Mouse (Mus musculus) right cerebral cortex, adult 18-20 months (tissue): ENCODE measurements around the gene Fam107a.
"Not testable (repeated sequence)": the region's sequence is repeated elsewhere in the genome, so short reads cannot be mapped to it uniquely, and the experiment has no call there.

ENCODE experiments used
- DNase-seq: peaks from one replicate; pipeline ENCODE4 v3.0.0; 2022; ENCODE audit warnings: mixed read lengths

Gene Fam107a

DNA sequence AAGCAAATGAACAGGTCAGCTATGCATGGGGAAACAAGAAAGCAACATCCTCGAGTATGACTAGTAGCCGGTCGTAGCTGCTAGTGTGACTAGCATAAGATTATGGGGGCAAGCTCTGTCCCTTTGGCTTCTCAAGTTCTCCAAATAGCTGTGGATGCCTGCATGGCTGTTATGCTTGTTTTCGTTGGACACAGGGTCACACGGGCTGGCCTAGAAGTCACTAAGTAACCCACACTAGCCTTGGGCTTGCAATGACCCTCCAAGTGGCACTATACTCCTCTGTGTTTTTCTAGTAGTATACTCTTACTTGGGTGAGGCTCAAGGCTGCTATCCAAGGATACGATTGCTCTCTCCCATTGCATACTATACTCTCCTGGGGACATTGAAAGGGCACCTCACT lies 2.7 kb downstream of the Fam107a start:
- DNase-seq = no peak

DNA sequence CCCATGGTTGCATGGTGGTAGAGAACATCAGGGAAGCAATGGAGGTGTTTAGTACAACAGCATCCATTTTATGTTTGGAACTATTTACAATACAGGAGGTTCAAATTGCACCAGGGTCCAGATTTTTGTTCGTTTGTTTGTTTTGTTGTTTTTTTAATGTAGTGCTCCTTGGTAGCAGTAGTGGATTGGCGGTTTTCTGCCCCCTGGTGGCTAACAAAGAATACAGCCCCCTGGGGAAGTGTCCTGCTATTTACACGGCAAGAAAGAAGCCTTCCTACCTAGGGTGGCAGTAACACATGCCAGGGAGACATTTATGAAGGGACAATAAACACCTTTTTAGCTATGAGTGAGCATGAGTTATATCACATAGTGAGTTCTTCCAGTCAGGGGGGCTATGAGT lies 3.3 kb downstream of the Fam107a start:
- DNase-seq = no peak

DNA sequence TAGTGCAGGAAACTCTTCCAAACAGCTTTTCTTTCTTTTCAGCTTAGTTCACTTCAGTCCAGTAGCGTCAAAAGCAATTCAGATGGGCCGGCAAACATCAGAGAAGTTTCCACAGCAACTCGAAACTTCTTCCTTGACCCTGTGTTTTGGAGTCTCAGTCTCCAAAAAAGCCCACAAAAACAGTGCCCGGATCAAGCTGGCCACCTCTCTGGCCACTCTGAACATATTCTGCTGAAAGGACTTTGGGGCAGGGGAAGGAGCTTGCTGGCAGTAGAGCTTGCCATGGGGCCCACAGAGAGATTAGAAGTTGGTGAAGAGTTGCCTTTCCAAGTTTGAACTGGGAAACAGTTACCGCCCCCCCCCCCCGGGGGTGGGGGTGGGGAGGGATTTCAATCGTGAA lies 3.9 kb downstream of the Fam107a start:
- DNase-seq = peak; percentile 54

DNA sequence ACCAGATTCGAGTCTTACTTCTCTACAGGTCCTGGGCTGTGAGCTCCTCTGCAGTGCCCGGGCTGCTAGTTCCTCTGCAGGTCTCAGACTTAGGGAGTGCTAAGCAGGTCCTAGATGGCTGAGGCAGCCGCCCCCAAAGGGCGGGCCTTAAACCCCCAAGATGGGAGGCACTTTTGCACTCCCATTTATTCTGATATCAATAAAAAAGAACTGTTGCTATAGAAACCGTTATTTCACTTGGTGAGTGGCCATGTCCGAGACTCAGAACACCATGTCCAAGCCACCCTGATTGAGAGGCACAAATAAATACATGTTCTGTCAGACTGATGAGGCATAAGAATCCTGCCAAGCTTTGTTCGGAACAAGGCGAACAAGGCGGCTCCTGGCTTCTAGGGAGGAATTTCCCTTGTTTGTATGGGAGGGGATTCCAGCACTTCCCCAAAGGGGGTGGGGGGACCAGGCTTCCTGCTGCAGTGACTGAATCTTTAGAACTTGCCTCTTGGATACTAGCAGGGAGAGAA lies 8.1 kb downstream of the Fam107a start:
- DNase-seq = peak; percentile 68

DNA sequence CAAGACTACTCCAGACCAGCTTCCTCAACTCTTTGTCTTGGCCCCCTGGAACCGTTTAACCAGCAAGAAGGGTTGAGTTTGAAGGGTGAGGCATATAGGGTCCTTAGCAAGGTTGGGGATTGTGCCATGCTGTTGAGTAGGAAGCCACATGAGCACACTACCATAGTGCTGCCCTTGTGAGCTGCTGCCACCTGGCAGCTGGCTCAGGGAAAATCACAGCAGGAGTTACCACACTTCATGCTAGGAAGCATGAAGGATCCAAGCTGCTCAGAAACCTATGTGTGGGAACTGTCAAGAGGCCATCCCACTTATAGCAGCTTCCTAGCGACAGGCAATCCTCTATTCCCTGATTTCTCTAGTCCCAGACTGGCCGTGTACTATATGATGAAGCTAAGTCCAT lies 9.2 kb downstream of the Fam107a start:
- no peak for DNase-seq

DNA sequence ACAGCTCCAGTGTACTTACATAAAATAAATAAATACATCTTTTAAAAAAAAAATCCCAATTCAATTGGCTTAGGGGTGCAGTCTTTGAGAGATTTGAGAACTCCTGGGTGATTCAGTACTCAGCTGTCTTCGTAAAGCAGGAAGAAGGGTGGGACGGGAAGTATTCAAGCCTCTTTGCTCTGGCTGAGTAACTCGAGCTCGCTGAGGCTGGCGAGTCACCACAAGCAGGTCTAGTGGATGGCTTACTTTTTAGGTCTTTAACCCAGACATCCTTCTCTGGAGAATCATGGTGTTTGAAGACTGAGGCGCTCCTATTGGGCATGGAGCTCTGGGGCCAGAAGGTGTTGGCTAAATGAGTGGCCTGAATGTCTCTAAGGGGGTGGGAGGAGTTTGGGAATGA lies 10.9 kb downstream of the Fam107a start:
- no peak for DNase-seq

DNA sequence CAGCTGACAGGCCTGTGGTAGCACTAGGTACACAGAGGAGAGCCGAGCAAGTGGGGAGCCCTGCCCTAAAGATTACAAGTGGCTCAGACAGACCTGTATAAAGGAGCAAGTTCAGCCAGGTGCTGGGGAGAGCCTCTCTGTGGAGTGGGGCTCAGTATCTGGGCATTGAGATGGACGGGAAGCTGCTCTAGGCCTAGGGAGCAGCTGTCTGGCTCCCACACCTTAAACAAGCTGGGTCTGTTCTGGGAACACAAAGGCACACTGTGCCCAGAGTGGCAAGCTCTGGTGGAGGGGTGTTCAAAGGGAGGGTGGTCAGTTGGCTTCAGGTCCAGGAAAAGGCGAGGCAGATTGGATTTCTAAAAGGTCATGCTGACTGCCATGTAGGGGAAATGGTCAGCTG lies 12.8 kb downstream of the Fam107a start:
- DNase-seq = no peak

DNA sequence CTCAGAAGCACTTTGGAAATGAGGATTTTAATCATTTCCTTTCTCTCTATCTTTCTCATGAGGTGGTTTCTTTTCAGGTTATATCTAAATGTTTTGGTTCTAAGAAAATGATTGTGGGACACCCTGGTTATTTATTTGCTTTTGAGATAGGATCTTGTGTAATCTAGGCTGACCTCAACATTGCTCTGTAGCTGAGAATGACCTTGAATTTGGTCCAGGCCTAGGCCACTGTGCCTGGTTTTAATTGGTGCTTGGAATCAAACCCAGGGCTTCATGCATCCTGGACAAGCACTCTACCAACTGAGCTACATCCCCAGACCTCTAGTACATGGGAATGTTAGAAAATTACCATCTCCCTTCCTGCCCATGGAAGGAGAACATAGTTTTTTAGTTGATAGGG lies 13.7 kb downstream of the Fam107a start:
- DNase-seq = no peak

DNA sequence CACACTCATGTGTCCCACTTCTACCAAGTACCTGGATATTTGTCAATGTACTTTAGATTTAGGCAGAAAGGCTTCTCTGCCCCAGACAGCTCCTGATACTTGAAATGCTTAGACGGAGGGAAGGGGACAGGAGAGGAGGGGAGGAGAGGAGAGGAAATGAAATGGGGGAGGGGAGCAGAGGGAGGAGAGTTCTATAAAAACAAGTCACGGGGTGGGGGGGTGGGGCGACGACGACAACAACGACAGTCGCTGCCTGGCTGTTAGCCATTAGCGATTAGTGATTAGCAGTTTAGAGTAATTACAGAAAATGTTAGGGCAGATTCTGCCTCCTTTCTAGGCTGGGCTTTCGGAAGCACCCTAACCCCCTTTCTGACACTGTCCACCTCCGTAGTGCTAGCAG lies 15.1 kb downstream of the Fam107a start:
- no peak for DNase-seq

DNA sequence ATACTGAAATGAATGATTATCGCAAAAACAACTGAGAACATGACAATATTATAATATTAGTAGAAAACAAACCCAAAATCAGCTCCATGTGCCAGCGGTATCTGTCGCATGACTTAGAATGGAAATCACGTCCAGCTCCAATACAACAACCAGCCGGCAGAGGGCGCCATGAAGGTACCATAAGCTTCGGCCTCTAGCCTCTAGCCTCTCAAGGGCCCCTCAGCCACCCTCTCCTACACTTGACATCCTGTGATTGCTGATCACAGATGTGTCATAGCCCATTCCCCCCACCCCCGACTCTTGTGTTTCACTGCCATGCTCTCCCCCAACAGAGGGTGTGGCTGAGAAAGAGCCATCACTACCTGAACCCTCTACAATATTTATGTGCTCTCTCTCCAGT lies 17.5 kb downstream of the Fam107a start:
- DNase-seq = no peak

DNA sequence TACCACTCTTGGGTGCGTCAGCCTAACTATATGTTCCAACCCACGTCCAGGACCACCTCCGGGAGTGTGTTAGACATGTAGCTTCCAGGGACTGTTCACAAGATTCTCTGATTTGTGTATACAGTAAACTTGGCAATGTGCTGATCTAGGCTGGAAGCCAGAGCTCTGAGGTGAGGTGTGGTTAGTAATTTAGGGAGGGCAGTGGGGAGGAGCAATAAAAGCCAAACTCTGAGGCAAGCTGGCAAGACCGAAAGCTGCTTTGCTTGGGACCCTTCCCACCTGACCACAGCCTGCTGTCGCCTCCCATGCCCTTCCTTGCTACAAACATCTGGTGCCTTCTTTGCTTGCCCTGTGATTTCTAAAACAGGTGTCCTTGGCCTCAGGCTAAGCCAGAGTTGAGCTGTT lies 19.9 kb downstream of the Fam107a start:
- no peak for DNase-seq

DNA sequence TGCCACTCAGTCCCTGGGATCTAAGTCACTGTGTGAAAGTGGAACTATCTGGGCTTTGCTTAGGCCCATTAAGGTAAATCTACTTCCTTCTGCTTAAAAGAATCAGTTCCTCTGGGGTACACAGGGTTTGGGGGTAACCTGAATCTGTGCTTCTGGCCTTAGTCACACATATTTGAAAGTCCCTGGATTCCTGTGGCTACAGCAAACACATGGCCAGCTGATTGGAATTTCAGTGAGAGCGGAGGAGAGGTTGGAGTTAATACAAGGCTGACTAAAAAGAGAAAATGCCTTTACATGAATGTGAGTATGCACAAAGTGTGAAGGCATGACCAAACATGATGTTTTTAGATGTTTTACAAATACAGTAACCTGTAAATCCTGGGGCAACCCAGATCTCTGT lies 23.6 kb downstream of the Fam107a start:
- no peak for DNase-seq

DNA sequence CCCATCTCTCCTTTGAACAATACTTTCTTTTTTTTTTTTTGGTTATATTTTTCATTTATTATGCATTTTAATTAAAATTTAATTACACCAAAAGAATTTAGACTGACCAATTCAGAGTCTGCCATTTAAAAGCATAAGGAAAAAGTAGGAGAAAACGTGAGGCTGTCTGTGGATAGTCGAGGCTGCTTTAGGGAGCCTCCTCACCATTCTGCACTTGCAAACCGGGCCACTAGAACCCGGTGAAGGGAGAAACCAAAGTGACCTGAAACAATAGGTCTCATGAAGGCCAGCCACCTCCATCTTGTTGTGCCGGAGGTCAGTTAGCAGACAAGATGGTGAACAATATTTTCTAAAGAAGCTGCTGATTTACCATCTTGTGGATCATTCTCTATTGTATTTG lies 31.2 kb downstream of the Fam107a start:
- not testable (repeated sequence) for DNase-seq

DNA sequence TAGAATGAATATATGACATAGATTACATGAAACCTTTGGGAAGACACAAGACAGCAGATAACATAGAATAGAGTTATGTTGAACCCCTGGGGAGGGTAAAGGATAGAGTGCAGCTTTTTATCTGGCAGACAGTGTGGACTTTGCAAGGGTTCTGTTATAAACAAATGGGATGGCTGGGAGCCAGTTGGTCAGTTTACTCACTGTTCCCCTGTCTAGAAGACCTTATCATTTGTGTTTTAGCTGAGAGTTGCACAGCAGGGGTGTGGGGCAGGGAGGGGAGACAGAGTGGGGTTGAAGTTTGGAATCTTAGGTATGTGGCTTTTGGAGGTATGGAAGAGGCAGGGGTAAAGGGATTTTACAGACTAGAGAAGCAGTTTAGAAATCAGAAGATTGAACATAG lies 34.0 kb downstream of the Fam107a start:
- no peak for DNase-seq

DNA sequence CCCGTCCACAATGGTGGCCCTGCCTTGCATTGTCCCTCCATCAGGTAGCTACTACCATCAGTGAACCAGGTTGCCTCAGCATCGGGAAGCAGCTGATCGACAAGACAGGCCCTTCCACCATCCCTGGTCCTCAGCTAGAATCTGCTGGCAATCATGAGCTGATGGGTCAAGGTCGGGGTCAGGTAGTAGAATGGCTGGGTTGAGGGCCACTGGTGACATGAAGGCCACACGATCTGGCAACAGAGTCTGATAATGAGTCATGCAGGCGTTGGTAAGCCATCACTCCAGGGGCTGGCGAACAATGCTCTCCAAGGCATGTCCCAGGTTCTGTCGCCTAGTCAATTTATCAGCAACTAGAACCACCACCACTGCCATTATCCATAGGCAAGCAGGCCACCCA lies 46.5 kb downstream of the Fam107a start:
- DNase-seq = not testable (repeated sequence)

DNA sequence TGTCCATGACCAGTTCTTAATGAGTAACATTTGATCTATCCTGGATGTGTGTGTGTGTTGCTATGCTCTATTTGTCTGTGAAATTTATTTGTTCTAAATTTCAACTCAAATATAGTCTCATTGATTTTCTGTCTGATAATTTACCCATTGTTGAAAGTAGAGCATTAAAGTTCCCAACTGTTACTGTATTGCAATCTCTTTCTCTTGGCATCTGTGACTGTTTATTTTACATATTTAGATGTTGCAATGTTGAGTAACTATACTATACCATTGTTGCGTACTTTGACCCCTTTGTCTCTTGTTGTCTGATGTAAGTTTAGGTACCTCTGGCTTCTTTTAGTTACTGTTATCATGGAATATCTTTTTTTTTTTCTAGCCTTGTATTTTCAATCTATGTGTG lies 53.4 kb downstream of the Fam107a start:
- no peak for DNase-seq

DNA sequence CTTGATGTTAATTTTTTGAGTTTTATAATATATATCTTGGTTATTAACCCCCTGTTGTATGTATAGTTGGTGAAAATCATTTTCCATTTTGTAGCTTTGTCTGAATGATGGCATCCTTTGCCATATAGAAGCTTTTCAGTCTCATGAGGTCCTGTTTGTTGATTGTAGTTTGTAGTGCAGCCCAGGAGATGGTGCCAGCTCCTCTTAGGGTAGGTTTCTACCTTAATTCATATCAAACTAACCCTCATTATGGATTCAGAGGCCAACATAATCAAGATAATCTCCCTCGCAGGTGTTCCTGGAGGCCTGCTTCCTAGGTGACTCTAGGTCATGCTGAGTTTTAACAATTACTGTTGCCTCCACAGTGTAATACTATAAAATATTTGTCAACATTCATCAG lies 55.6 kb downstream of the Fam107a start:
- no peak for DNase-seq

DNA sequence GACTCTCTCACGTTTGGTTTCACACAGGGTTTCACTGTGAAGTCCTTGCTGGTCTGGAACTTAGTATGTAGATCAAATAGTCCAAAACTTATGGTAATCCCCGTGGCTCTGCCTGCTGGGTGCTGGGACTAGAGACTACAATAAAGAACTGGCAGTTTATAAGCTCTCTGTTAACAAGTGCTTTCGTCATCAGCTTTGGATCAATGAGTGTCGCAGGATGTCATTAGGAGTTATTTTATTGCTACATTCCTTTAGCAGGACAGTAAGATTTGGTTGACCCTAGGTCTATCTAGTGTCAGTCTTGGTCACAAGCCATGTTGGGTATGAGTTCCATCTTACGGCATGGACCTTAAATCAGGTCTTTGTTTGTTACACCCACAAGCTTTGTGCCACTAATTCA lies 57.6 kb downstream of the Fam107a start:
- DNase-seq = no peak

DNA sequence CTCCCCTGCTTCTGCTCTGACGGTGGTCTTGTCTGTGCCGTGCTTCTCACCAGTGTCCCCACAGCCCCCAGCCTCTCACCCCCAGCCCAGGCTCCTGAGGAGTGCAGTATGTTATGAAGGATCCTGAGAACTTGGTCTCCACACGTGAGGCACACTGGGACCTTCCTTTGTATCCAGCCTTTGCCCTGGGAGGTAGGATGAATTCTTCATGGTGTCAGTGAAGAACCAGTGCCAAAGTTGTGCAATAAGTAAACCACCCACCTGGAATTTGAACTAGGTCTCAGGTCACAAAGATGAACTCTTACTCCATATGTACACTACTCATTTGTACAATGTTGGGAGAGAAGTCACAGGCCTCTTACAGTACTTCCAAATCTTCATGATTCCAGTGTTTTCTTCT lies 58.7 kb downstream of the Fam107a start, which contains the start of gene Acox2:
Acox2 (minus strand) TSS at position 188 of the 400 bp plus-strand sequence.
- no peak for DNase-seq

DNA sequence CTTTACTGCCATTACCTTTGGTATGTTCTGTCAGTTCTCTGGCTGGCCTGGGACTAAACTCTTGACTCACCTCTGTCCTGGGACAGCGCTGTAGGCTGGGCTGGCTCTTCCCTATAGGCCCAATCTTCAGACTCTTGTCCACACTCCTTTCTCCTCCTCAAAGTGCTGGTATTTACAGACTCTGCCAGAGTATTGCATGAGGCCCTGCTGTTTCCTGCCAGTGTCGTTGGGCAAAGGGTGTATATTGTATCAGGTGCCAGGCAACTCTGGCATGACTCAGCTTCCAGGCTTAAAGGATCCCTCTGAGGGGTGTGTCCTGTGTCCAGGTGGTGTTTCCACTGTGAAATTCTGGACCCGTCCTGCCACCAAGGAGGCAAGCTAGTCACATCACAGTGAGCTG lies 59.1 kb downstream of the Fam107a start:
- DNase-seq = no peak

DNA sequence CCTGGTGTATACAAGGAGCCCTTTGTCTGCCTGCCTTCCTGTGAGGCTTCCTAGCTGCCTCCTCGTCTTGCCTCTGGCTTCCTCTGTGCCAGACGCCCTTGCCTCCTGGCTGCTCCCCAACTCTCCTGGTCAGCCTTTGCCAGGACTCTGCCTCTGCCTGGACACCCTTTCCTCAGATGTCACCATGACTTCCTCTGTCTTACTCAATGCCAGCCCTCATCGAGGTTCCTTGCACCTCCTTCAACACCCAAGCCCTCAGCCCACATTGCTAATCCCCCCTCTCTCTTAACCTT lies 59.5 kb downstream of the Fam107a start:
- DNase-seq = no peak

DNA sequence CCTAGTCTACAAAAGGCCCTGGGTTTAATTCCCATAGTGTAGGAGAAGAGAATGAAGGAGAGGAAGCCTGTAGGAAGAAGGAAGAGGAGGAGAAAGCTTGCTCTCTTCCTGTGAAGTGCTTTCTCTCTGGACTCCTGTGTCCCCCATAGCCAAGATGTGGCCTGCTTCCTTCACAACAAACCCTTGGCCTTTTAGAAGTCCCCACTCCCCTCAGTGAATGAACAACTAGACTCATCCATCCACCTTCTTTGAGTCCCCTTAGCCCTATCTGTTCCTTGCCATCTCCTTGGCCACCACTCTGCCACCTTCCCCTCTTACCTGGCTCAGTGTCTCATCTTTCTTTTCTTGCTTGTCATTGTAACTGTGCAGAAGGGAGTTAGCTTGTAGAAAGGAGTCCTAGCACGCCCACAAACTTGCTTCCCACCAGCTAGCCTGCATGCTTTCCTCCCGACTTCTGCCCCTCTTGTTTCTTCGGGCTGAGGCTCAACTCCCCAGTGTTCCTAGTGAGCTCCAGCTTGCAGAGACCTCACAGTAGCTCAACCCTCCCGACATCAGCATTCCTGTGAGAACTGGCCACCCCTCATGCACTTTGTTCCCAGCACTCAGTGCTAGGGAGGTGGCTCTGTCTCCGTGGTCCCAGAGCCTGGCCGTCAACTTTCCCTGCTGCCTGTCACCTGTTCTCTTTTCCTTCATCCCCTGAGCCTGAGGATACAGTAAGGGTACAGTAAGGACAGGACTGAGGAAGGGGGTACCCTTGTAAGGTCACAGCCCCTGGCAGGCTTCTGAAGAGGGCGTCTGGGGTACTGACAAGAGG lies 60.1 kb downstream of the Fam107a start:
- DNase-seq = no peak

DNA sequence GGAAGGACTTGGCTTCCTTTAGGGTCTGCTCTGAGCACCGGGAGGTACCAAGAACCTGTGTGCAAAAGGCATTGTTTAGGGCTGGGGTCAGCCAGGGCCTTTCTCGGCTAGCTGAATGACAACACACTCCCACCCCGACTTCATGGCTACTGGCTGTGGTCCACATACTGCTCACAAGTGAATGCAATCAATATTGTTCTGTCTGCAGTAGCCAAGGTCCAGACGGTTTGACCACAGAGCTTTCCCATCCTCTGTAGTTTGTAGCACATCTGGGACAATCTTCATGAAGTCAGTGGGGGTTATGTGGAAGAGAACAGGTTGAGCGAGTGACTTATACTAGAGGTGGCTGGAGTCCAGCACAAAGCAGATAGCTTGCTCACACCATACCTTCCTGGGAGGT lies 60.9 kb downstream of the Fam107a start:
- no peak for DNase-seq

DNA sequence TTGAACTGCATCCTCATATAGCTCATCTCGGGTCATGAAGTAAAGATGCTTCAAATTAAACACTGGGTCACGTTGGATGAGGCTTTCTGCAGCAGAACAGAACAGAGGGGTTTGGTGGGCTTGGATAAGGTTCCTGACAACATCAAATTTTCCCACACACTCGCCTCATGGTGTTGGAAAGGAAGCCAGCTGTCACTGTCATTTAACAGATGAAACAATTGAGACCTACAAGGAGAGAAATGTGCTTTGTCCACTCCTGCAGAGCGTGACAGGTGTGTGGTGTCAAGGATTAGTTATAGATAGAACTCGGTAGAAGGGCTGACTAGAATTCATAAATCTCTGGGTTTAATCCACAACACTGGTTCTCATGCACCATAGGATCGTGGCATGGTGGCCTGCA lies 61.8 kb downstream of the Fam107a start:
- no peak for DNase-seq

DNA sequence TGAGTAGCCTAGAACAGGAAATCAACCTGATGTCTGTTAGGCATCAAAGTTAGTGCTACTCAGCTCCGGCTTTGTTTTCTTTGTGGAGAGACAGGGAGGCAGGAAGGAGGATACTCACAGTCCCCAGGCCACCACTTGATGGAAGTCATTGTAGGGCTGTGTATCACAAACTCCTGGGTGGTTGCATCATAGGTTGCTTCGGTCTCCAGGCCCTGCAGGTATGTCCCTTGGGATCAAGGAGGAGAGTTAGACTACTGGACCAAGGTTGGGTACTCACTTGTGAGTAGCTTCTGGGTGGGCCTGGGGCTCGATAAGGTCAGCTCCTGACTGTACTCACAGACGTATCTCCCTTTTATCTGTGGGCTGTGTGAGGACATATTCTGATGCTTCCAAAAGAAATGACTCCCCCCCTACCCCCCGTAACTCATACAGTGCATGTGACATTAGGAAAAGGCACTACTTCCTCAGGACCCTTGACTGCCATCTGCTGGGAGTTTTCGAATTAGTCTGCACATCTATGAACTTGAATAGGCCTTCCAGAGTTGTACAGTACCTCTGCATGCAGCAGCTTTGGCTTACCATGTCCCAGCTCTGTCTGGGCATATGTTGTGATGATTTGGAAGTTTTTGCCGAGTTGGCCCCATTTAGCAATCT lies 62.6 kb downstream of the Fam107a start:
- DNase-seq = peak; percentile 62
